Mouse (Mus musculus) intestine, postnatal 0 days (tissue): ENCODE data around the gene Crisp2. TPM values are rescaled to one million over a fixed set of nuclear protein-coding genes. Genes with fewer than 3 reads are reported as not detected.

Experiments used
- ATAC-seq: fragments of 200-750 bp; cut with Nextera tagmentation; 2 replicates; pipeline ENCODE4 v1.8.0; 2017; ENCODE audit warnings: mild to moderate bottlenecking, moderate TSS enrichment, moderate library complexity
- H3K27ac ChIP-seq: fragments of 300-500 bp; sonication (generic); 2 replicates; pipeline ENCODE4 v1.5.1; 2014; ENCODE audit warnings: mild to moderate bottlenecking, low read depth, low read length, moderate library complexity
- H3K27me3 ChIP-seq: fragments of 300-500 bp; sonication (generic); replicated peaks from 2 replicates; pipeline ENCODE4 v1.6.1; 2014; ENCODE audit warnings: low read length, mixed read lengths; ENCODE audit not compliant: control insufficient read depth, insufficient read depth
- H3K36me3 ChIP-seq: fragments of 300-500 bp; sonication (generic); 2 replicates; pipeline ENCODE4 v1.6.1; 2014; ENCODE audit warnings: mild to moderate bottlenecking, moderate library complexity; ENCODE audit not compliant: control insufficient read depth, insufficient read depth
- H3K4me1 ChIP-seq: fragments of 300-500 bp; sonication (generic); replicated peaks from 2 replicates; pipeline ENCODE4 v1.6.1; 2014; ENCODE audit warnings: antibody characterized with exemption, low read length, mixed read lengths; ENCODE audit not compliant: control insufficient read depth, insufficient read depth
- H3K4me2 ChIP-seq: fragments of 300-500 bp; sonication (generic); replicated peaks from 2 replicates; pipeline ENCODE4 v1.6.1; 2014; ENCODE audit warnings: low read depth, mild to moderate bottlenecking, moderate library complexity
- H3K4me3 ChIP-seq: fragments of 300-500 bp; sonication (generic); 2 replicates; pipeline ENCODE4 v1.5.1; 2014; ENCODE audit warnings: low read depth, low read length
- H3K9ac ChIP-seq: fragments of 300-500 bp; sonication (generic); 2 replicates; pipeline ENCODE4 v1.6.1; 2014; ENCODE audit warnings: mild to moderate bottlenecking, low read depth, low read length
- H3K9me3 ChIP-seq: fragments of 300-500 bp; sonication (generic); 2 replicates; pipeline ENCODE4 v1.6.1; 2016; ENCODE audit warnings: mixed run types; ENCODE audit not compliant: control insufficient read depth
- CTCF ChIP-seq: sonication (generic); IDR thresholded peaks from 2 replicates; pipeline ENCODE4 v1.5.1; 2016; ENCODE audit warnings: low read depth, mild to moderate bottlenecking, control low read depth, antibody characterized with exemption, moderate library complexity
- WGBS: fragments of 180-500 bp; shearing (Covaris S2); extraction: QIAGEN DNeasy Blood & Tissue Kit; methylation state at CpG from one replicate; pipeline ENCODE4 v1.1.7; 2014; 5-methylcytosine and 5-hydroxymethylcytosine counted together
- polyA plus RNA-seq: library from polyadenylated mRNA; unstranded; fragments of >200 nt; fragmentation: Nextera tagmentation; extraction: Ambion mirVana; gene quantifications from 2 replicates; pipeline ENCODE4 v1.2.1, GENCODE M21; 2015

The Crisp2 gene
- 0.40 and 0.42 TPM in 2 replicates for polyA plus RNA-seq

DNA sequence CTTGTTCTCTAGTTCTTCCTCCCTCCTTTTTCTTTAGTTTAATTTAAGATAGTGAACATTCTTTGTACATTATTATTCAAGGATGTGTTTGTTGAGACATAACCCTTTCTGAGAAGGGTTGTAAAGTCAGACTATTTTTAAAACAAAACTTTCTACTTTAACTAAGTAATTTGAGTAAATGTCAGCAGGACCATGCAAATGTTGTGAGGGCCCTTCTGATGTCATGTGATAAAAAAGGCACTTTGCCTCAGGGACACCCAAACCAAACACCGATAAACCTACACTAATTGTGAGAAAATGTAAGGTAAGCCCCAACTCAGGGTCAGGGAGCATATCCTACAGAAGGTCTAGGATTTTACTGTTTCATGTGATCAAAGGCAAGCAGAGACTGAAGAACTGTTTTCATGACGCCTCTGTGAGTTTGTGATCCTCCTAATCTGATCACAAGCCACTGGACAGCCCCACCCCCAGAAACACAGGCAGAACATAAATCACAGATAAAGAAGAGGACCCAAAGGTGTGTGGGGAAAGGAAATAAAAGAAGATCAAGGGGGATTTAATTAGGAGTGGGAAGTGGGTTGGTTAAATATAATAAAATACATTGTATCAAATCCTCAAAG, at the start of gene Crisp2:
Gene Crisp2 (minus strand): TSS at position 51 of the 620 bp plus-strand sequence.
- TF ChIP-seq CTCF: no peak
- Histone ChIP-seq H3K27me3 (no peaks in the 10 kb centered on the region), H3K36me3 (no peaks in the 10 kb centered on the region), H3K9me3 (no peaks in the 10 kb centered on the region), H3K4me2 (no peak within 1 kb of the TSS; the same call in 1 of the 2 replicates), H3K27ac (no peak within 1 kb of the TSS), H3K4me3 (no peak within 1 kb of the TSS), H3K4me1 (no peaks in the 10 kb centered on the region), H3K9ac (no peak within 1 kb of the TSS)
- ATAC-seq: no peak
- 36% methylated on average over 2 of the region's 2 CpGs for WGBS

GRCm38 (mm10) chr17:40855065-40855464, 48.3 kb upstream of the Crisp2 start:
- no peaks in the 10 kb centered on the region for H3K36me3 ChIP-seq
- H3K4me1 ChIP-seq: no peaks in the 10 kb centered on the region
- no peak overlapping the region for H3K4me2 ChIP-seq
- no peak for ATAC-seq
- H3K9me3 ChIP-seq: no peaks in the 10 kb centered on the region
- H3K27ac ChIP-seq: no peak overlapping the region
- no peaks in the 10 kb centered on the region for H3K27me3 ChIP-seq
- no peak overlapping the region for H3K9ac ChIP-seq
- no peak overlapping the region for H3K4me3 ChIP-seq
- TF ChIP-seq CTCF: no peak

GRCm38 (mm10) chr17:40837308-40837707, 30.5 kb upstream of the Crisp2 start:
- no peaks in the 10 kb centered on the region for H3K9me3 ChIP-seq
- H3K4me3 ChIP-seq: no peak overlapping the region
- TF ChIP-seq CTCF: peak; percentile 79
- no peaks in the 10 kb centered on the region for H3K36me3 ChIP-seq
- no peak overlapping the region for H3K27ac ChIP-seq
- no peaks in the 10 kb centered on the region for H3K4me1 ChIP-seq
- H3K4me2 ChIP-seq: no peak overlapping the region
- H3K9ac ChIP-seq: no peak overlapping the region
- H3K27me3 ChIP-seq: no peaks in the 10 kb centered on the region
- ATAC-seq: peak; percentile 57; the same call in 1 of the 2 replicates

GRCm38 (mm10) chr17:40831870-40832269, 25.1 kb upstream of the Crisp2 start:
- TF ChIP-seq CTCF: peak; percentile 56
- Histone ChIP-seq H3K9me3 (no peaks in the 10 kb centered on the region), H3K27ac (no peak overlapping the region), H3K4me3 (no peak overlapping the region), H3K36me3 (no peaks in the 10 kb centered on the region), H3K4me1 (no peaks in the 10 kb centered on the region), H3K27me3 (no peaks in the 10 kb centered on the region), H3K9ac (no peak overlapping the region), H3K4me2 (no peak overlapping the region)
- ATAC-seq: no peak
- WGBS: 42% methylated on average over 2 of the region's 2 CpGs

DNA sequence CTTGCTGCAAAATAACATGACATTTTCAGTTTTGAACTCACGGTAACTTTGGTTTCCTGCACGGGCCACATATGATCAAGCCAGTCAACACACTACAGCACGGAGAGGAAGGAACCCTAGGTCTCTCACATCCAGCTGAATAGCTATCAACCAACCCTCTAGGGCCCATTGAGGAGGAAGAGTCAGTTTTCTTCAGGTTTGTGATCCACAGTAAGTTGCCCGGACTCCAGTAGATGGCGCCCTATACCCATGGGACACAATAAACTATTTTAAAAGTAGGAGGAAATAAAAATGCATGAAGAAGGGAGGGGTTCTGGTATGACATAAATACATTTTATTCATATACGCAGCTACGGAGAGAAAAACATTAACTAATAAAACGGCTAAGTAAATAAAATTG, 17.7 kb upstream of the Crisp2 start:
- no peaks in the 10 kb centered on the region for H3K36me3 ChIP-seq
- no peaks in the 10 kb centered on the region for H3K4me1 ChIP-seq
- no peak overlapping the region for H3K27ac ChIP-seq
- no peaks in the 10 kb centered on the region for H3K9me3 ChIP-seq
- no peak overlapping the region for H3K4me3 ChIP-seq
- no peak for ATAC-seq
- no peak overlapping the region for H3K4me2 ChIP-seq
- no peaks in the 10 kb centered on the region for H3K27me3 ChIP-seq
- WGBS: 59% methylated on average over 8 of the region's 8 CpGs
- peak; percentile 84 for TF ChIP-seq CTCF
- H3K9ac ChIP-seq: no peak overlapping the region

GRCm38 (mm10) chr17:40823817-40824216, 17.0 kb upstream of the Crisp2 start:
- H3K4me2 ChIP-seq: no peak overlapping the region
- TF ChIP-seq CTCF: peak; percentile 71
- no peak overlapping the region for H3K27ac ChIP-seq
- no peaks in the 10 kb centered on the region for H3K9me3 ChIP-seq
- H3K4me1 ChIP-seq: no peaks in the 10 kb centered on the region
- no peaks in the 10 kb centered on the region for H3K36me3 ChIP-seq
- H3K9ac ChIP-seq: no peak overlapping the region
- no peak overlapping the region for H3K4me3 ChIP-seq
- ATAC-seq: no peak
- no peaks in the 10 kb centered on the region for H3K27me3 ChIP-seq
- WGBS: 17% methylated on average over 4 of the region's 4 CpGs
